Mouse (Mus musculus) ES-Bruce4 (cell line): Measurements from ENCODE around the gene Actl6b.

Source experiments
- EP300 ChIP-seq: IDR thresholded peaks from 2 replicates; pipeline ENCODE4 v1.6.1; 2011; ENCODE audit warnings: low read depth, low read length; ENCODE audit not compliant: insufficient read depth
- POLR2A ChIP-seq: IDR thresholded peaks from one replicate; pipeline ENCODE4 v1.8.1; 2011; ENCODE audit warnings: low read length; ENCODE audit not compliant: insufficient read depth

DNA sequence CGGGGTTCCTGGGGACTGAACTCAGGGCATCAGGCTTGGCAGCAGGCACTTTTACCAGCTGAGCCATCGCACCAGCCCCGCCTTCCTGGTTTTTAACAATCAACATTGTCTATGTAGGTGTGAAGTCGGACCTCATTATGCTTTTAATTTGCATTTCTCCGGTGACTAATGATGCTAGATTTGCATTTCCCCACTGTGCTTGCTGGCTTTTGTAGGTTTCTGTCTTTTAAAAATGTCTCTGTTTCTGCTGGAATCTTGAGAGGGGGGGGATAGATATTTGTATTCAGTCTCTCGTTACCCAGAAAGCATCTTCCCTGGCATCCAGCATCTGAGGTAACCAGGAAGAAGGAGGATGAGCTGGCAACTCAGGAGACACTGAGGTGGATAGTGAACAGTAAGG, 8.2 kb downstream of the Actl6b start:
- TF ChIP-seq EP300 (no peak), POLR2A (no peak)
